Mouse (Mus musculus): ENCODE measurements around the gene Ctdspl. TPM values are rescaled to one million over a fixed set of nuclear protein-coding genes. Genes with fewer than 3 reads are reported as not detected.

The Ctdspl gene
- polyA plus RNA-seq, 1 experiment from 2014 or later, result 25.3 TPM

- no peak for DNase-seq (ENCODE audit: low read depth, low spot score)
- no peak for ATAC-seq
- in situ Hi-C loops (cut with MboI; ENCODE audit: low pct_unique_long_range_greater_than_20kb), result no loop called here
- POLR2A ChIA-PET, result no interaction called here
- CTCF ChIA-PET, result interaction anchor here (1.0 kb wide), 1 partner anchor 18 kb away, joined by 3 read pairs; no protein-coding TSS in a partner anchor
- no peak for TF ChIP-seq CTCF (IDR thresholded peaks at IDR 0.05)
- H3K27me3 ChIP-seq, result no peaks in the 10 kb centered on the region
Measured at GRCm38 (mm10) chr9:118964263-118965034, 38.2 kb downstream of the Ctdspl start.

DNA sequence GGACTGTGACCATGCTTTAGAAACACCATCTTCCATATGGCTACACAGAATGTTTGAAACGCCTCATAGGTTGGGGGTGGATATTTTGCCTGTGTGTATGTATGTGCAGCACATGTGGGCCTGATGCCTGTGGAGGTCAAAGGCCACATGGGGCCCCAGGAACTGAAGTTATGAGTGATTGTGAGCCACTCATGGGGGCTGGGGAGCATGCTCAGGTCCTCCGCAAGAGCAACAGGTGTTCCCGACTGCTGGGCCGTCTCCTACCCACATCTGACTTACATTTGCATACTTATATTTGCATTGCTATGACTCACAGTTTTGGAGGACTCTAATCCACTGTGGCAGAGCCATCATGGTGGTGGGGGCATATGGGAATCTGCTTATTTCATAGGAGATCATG, 43.6 kb downstream of the Ctdspl start:
- in situ Hi-C loops (cut with MboI; ENCODE audit: low pct_unique_long_range_greater_than_20kb), result no loop called here
- H3K27me3 ChIP-seq, result no peaks in the 10 kb centered on the region
- DNase-seq (ENCODE audit: low read depth, low spot score) (no peak), ATAC-seq (no peak)
- ChIA-PET CTCF (no interaction called here), POLR2A (no interaction called here)
- TF ChIP-seq CTCF (IDR thresholded peaks at IDR 0.05), result no peak

GRCm38 (mm10) chr9:118973028-118973427, 46.8 kb downstream of the Ctdspl start:
- CTCF ChIA-PET, result no interaction called here
- ATAC-seq (no peak), DNase-seq (ENCODE audit: low read depth, low spot score) (no peak)
- POLR2A ChIA-PET, result no interaction called here
- H3K27me3 ChIP-seq, result no peaks in the 10 kb centered on the region
- in situ Hi-C loops (cut with MboI; ENCODE audit: low pct_unique_long_range_greater_than_20kb), result no loop called here
- no peak for TF ChIP-seq CTCF (IDR thresholded peaks at IDR 0.05)

- H3K27me3 ChIP-seq, result no peaks in the 10 kb centered on the region
- in situ Hi-C loops (cut with MboI; ENCODE audit: low pct_unique_long_range_greater_than_20kb), result no loop called here
- ATAC-seq, result no peak
- TF ChIP-seq CTCF (IDR thresholded peaks at IDR 0.05), result no peak
- CTCF ChIA-PET, result no interaction called here
- no peak for DNase-seq (ENCODE audit: low read depth, low spot score)
- POLR2A ChIA-PET, result no interaction called here
Measured at GRCm38 (mm10) chr9:118973566-118973965, 47.3 kb downstream of the Ctdspl start.

DNA sequence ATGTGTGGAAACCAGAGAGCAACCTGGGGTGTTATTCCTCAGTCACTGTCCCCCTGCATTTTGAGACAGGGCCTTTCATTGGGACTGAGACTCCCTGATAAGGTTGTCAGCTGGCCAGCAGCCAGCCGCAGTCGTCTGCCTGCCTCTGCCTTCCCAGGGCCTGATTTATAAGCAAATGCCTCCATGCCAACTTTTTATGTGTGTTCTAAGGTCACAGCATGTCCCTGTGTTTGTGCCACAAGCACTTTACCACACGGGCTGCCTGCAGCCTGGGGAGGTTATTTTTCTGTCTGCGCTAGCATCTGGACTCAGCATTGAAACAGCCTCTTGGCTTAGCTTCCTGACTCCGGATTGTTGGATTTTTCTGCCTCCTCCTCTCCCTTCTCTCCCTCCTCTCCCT, 47.9 kb downstream of the Ctdspl start:
- ATAC-seq (no peak), DNase-seq (ENCODE audit: low read depth, low spot score) (no peak)

GRCm38 (mm10) chr9:118975211-118975671, 49.0 kb downstream of the Ctdspl start:
- DNase-seq (ENCODE audit: low read depth, low spot score) (no peak), ATAC-seq (no peak)
- in situ Hi-C loops (cut with MboI; ENCODE audit: low pct_unique_long_range_greater_than_20kb), result no loop called here
- no peak for TF ChIP-seq CTCF (IDR thresholded peaks at IDR 0.05)
- H3K27me3 ChIP-seq, result no peaks in the 10 kb centered on the region
- ChIA-PET CTCF (interaction anchor here (1.1 kb wide), 1 partner anchor 39 kb away, joined by 3 read pairs; no protein-coding TSS in a partner anchor), POLR2A (no interaction called here)

More for the DNA sequence above, 47.9 kb downstream of the Ctdspl start:
- in situ Hi-C loops (cut with MboI; ENCODE audit: low pct_unique_long_range_greater_than_20kb), result no loop called here
- no peak for TF ChIP-seq CTCF (IDR thresholded peaks at IDR 0.05)
- no peaks in the 10 kb centered on the region for H3K27me3 ChIP-seq
- ChIA-PET POLR2A (no interaction called here), CTCF (no interaction called here)

DNA sequence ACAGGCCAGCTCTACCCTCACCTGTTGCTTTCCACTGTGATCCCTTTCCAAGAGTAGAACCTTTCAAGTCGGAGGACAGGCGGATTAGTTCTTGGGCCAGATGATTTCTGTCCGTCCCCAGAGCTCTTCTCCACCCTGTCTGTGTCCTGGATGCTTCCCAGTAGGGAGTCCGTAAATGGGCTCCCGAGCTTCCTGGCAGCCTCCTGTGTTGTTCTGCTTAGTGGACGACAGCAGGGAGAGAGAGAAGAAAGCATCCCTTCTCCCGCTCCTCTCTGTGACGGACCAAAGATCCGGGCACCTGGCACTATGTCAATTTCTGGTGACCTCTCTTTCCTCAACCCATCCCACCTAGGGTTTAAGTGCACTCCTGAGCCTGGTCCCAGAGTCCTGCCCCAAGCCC, 49.5 kb downstream of the Ctdspl start:
- TF ChIP-seq CTCF (IDR thresholded peaks at IDR 0.05), result no peak
- CTCF ChIA-PET, result interaction anchor here (1.1 kb wide), 1 partner anchor 38 kb away, joined by 3 read pairs; no protein-coding TSS in a partner anchor
- POLR2A ChIA-PET, result no interaction called here
- ATAC-seq (no peak), DNase-seq (ENCODE audit: low read depth, low spot score) (no peak)
- no peaks in the 10 kb centered on the region for H3K27me3 ChIP-seq
- in situ Hi-C loops (cut with MboI; ENCODE audit: low pct_unique_long_range_greater_than_20kb), result no loop called here

DNA sequence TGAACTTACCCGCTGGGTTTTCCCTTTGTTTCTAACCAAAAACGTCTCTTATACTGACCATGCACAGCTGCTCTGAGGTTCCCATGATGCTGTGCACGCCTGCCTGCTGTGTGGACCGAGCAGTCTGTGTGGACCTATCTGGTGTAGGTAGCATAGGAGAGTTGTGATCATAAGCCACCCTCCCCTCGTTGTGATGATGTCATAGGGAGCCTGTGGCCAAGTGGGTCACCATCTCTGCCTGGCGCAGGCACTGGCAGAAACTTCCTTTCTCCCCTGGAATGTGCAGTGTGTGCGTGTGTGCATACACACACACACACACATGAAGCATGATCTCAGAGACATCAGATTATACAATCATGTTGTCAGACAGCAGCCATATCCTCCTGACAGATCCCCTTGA, 50.3 kb downstream of the Ctdspl start:
- ATAC-seq, result no peak
- in situ Hi-C loops (cut with MboI; ENCODE audit: low pct_unique_long_range_greater_than_20kb), result no loop called here
- DNase-seq (ENCODE audit: low read depth, low spot score), result no peak
- H3K27me3 ChIP-seq, result no peaks in the 10 kb centered on the region
- ChIA-PET POLR2A (no interaction called here), CTCF (no interaction called here)
- TF ChIP-seq CTCF (IDR thresholded peaks at IDR 0.05), result no peak

DNA sequence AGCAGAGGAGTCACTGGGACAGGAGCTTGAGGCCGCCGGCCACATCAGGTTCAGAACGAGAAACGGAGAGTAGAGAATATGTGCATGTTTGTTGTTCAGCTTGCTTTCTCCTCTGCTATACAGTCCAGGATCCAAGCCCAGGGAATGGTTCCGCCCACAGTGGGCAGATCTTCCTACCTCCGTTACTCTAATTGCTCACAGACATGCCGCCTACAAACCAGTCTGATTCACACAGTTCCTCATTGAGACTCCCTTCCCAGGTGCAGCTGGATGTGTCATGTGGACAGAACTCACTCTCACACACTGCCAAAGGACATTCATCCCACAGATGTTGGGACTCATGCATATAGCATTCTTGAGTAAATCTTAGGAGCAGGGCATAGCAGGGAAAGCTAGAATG, 51.2 kb downstream of the Ctdspl start:
- ATAC-seq (no peak), DNase-seq (ENCODE audit: low read depth, low spot score) (no peak)
- H3K27me3 ChIP-seq, result no peaks in the 10 kb centered on the region
- in situ Hi-C loops (cut with MboI; ENCODE audit: low pct_unique_long_range_greater_than_20kb), result no loop called here
- ChIA-PET CTCF (no interaction called here), POLR2A (no interaction called here)
- TF ChIP-seq CTCF (IDR thresholded peaks at IDR 0.05), result no peak

DNA sequence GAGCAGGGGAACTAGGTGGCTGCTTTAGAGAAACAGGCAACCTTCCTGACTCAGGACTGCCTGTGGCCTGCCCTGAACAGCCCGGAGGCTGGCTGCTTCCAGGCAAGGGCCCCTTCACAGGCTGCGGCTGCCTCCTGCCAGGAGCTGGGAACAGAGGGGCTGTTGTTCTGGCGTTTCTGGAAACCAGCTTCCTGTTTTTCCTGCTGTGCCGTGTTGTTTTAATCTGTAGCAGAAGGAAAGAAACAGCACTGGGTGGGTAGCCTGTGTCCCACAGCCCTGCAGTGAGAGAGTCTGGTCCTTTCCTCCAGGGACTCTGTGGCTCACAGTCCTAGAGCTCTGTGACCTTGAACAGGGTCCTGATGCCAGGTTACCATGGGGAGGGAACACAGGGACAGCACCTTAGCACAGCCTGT, 54.2 kb downstream of the Ctdspl start:
- no peak for TF ChIP-seq CTCF (IDR thresholded peaks at IDR 0.05)
- in situ Hi-C loops (cut with MboI; ENCODE audit: low pct_unique_long_range_greater_than_20kb), result no loop called here
- ChIA-PET CTCF (interaction anchor here (1.4 to 1.6 kb wide), 2 partner anchors 25 to 46 kb away, joined by 3 read pairs; no protein-coding TSS in a partner anchor), POLR2A (no interaction called here)
- ATAC-seq, result peak; percentile 59
- no peak for DNase-seq (ENCODE audit: low read depth, low spot score)
- no peaks in the 10 kb centered on the region for H3K27me3 ChIP-seq

GRCm38 (mm10) chr9:118984650-118985432, 58.6 kb downstream of the Ctdspl start:
- CTCF ChIA-PET, result no interaction called here
- H3K27me3 ChIP-seq, result no peaks in the 10 kb centered on the region
- no peak for TF ChIP-seq CTCF (IDR thresholded peaks at IDR 0.05)
- POLR2A ChIA-PET, result no interaction called here
- in situ Hi-C loops (cut with MboI; ENCODE audit: low pct_unique_long_range_greater_than_20kb), result no loop called here
- DNase-seq (ENCODE audit: low read depth, low spot score), result no peak
- ATAC-seq, result no peak

Measured in Patski (cell line).